Mouse (Mus musculus): ENCODE measurements around the gene Capn8. TPM values are rescaled to one million over a fixed set of nuclear protein-coding genes. Genes with fewer than 3 reads are reported as not detected.

Capn8 gene
- 10.1 and 12.8 TPM in 2 replicates for polyA plus RNA-seq (2015; fragmentation: Nextera tagmentation; extraction: Ambion mirVana)

DNA sequence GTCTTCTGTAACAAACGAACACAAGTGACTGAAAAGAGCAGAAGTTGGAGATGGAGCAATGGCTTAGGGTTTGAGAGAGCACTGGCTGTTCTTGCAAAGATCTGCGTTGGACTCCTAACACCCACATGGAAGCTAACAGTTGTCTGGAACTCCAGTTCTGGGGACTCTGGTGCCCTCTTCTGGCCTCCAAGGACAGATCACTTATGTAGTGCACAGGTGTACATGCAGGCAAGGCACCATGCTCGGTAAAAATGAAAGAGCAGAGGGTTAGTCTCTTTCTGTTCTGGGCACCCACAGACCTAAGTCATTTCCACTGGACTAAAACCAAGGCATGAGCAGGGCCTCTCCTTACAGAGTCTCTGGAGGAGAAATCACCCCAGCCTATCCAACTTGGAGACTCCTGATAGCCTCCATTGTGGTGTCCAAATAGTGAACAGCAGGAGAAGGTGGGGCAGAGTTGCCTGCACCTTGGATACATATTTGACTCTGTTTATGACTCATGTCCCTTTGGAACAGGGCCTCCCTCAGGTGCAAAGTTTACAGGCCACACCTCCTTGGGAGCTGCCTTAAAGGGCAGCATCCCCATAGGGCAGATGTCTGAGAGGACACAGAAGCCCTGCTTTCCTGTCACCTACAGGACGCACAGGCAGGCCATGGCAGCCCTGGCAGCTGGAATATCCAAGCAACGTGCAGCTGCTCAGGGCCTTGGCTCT lies at the start of gene Capn8:
Capn8 (plus strand) TSS at position 600 of the 713 bp plus-strand sequence.
- H3K4me3 ChIP-seq (ENCODE audit: low read depth, low read length): no peak within 1 kb of the TSS
- no peak within 1 kb of the TSS for H3K9ac ChIP-seq (ENCODE audit: low read length)
- TF ChIP-seq EP300 (optimal IDR thresholded peaks at IDR 0.05): no peak
- TF ChIP-seq CTCF (IDR thresholded peaks at IDR 0.05; ENCODE audit: low read depth): peak; percentile 68
- no peaks in the 10 kb centered on the region for H3K36me3 ChIP-seq (ENCODE audit: control insufficient read depth, insufficient read depth, low read length)
- DNase-seq (ENCODE audit: low spot score): peak; percentile 79
- H3K4me2 ChIP-seq (replicated peaks; ENCODE audit: low read depth): peak within 1 kb of the TSS; percentile 12
- peak; percentile 93 for ATAC-seq (ENCODE audit: low FRiP score, low TSS enrichment)
- H3K9me3 ChIP-seq (ENCODE audit: control insufficient read depth, low read length): no peaks in the 10 kb centered on the region
- no peaks in the 10 kb centered on the region for H3K27me3 ChIP-seq (ENCODE audit: control insufficient read depth, insufficient read depth, low read length)
- H3K4me1 ChIP-seq (replicated peaks; ENCODE audit: control insufficient read depth, insufficient read depth): no peaks in the 10 kb centered on the region; the same call in 1 of the 2 replicates
- 53% methylated on average over 5 of the region's 5 CpGs for WGBS
- H3K27ac ChIP-seq (replicated peaks): peak within 1 kb of the TSS; percentile 88

DNA sequence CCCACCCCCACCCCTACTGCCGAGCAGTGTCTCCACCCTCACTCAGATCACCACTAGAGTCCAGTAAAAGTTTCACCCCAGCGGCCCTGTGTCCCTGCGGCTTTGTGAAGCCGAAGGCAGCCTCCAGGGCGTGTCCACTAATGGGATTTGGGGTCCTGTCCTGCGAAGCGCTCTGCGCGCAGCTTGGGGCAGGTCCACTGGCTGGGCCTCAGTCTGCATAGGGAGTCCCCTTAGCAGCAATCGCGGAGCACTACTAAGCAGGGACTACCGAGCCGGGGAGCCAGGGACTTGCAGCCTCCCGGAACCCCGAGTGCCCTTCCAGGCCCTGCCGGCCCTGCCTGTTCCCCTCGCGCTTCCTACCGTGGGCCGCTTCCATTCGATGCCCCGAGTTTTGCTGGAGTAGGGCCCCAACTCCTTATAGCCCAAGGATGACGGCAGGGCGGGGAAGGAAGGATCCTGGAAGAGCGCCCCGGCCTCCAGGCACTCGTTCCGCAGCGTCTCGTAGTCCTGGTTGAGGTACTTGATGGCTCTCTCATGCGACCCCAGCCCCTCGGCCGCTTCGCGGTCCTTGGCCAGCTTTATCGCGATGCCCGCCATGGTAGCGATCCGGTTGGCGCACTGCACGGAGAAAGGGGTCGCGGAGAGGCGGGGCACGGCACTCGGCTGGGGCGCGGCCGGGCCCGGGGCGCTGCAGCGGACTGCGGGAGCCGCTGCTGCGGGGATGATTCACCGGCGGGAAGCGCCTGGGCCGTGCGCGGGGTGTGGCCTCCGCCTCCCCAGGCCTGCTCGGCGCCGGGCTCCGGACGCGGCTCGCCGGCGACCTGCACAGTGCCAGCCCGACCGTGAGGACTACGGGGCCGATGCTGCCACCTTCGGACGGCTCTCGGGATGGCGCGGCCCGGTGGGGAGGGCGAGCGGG lies 47.8 kb upstream of the Capn8 start, which contains the start of gene Capn2:
Capn2 (minus strand) TSS at position 851 of the 919 bp plus-strand sequence.
- H3K4me2 ChIP-seq (replicated peaks; ENCODE audit: low read depth): peak within 1 kb of the TSS; percentile 90

DNA sequence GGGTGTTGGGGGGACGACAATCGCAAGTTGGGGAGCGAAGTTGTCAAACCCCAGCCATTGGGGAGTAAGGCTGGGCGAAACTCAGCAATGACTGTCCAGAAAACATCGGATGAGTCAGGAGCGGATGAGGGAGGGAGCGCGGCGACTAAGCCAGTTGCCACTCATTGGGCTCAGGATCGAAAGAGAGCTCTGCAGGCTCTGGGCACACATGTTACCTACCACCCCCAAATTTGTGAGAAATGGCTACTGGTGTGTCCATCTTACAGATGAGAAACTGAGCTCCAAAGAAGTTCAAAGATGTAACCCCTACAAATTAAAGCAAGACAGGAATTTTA lies 47.2 kb upstream of the Capn8 start:
- Histone ChIP-seq H3K4me1 (replicated peaks; ENCODE audit: control insufficient read depth, insufficient read depth) (peaks cover 19% of the 10 kb centered on the region; the same call in 1 of the 2 replicates), H3K4me3 (ENCODE audit: low read depth, low read length) (peak overlapping the region; percentile 81), H3K36me3 (ENCODE audit: control insufficient read depth, insufficient read depth, low read length) (0 out of 2 replicates have a peak, but pooled peaks cover 2% of the 10 kb centered on the region), H3K9me3 (ENCODE audit: control insufficient read depth, low read length) (no peaks in the 10 kb centered on the region), H3K9ac (ENCODE audit: low read length) (peak overlapping the region; percentile 97), H3K27ac (replicated peaks) (peak overlapping the region; percentile 96), H3K27me3 (ENCODE audit: control insufficient read depth, insufficient read depth, low read length) (no peaks in the 10 kb centered on the region), H3K4me2 (replicated peaks; ENCODE audit: low read depth) (peak overlapping the region; percentile 90)
- TF ChIP-seq EP300 (optimal IDR thresholded peaks at IDR 0.05) (no peak), CTCF (IDR thresholded peaks at IDR 0.05; ENCODE audit: low read depth) (no peak)
- no peak for DNase-seq (ENCODE audit: low spot score)
- ATAC-seq (ENCODE audit: low FRiP score, low TSS enrichment): peak; percentile 51
- WGBS: 2% methylated on average over 10 of the region's 10 CpGs

More for the DNA sequence above, 47.8 kb upstream of the Capn8 start, which contains the start of gene Capn2:
- Histone ChIP-seq H3K27me3 (ENCODE audit: control insufficient read depth, insufficient read depth, low read length) (no peaks in the 10 kb centered on the region), H3K9ac (ENCODE audit: low read length) (peak within 1 kb of the TSS; percentile 97), H3K36me3 (ENCODE audit: control insufficient read depth, insufficient read depth, low read length) (0 out of 2 replicates have a peak, but pooled peaks cover 2% of the 10 kb centered on the region), H3K4me1 (replicated peaks; ENCODE audit: control insufficient read depth, insufficient read depth) (peaks cover 19% of the 10 kb centered on the region; the same call in 1 of the 2 replicates), H3K27ac (replicated peaks) (peak within 1 kb of the TSS; percentile 96), H3K4me3 (ENCODE audit: low read depth, low read length) (peak within 1 kb of the TSS; percentile 81), H3K9me3 (ENCODE audit: control insufficient read depth, low read length) (no peaks in the 10 kb centered on the region)
- WGBS: under 1% methylated on average over 73 of the region's 84 CpGs
- peak; percentile 78 for TF ChIP-seq CTCF (IDR thresholded peaks at IDR 0.05; ENCODE audit: low read depth)
- TF ChIP-seq EP300 (optimal IDR thresholded peaks at IDR 0.05): no peak
- ATAC-seq (ENCODE audit: low FRiP score, low TSS enrichment): peak; percentile 91
- peak; percentile 86 for DNase-seq (ENCODE audit: low spot score)

DNA sequence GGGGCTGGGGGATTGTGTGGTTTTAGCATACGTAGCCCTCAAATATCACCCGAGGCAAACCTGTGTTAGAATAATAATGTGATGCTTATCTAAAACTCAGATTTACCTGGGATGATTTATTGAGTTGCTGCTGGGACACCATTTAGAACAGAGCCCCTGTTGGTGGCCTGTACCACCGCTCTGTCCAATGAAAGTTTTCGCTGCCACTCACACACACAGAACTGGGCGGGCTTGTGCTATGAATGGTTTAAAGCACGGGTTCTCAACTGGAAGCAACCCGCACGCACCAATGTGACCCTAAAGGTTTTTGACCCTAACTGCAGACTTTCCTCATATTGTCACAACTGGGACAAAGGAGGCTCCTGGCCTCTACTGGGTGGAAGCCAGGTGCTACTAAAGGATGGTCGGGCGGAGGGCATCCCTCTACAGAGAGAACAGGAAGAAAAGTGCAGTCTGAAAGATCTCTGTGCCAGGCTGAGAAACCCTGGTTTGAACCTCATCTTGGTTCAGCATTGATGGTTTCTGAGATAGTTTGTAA lies 46.6 kb upstream of the Capn8 start:
- H3K4me3 ChIP-seq (ENCODE audit: low read depth, low read length): no peak overlapping the region
- peaks cover 19% of the 10 kb centered on the region; the same call in 1 of the 2 replicates for H3K4me1 ChIP-seq (replicated peaks; ENCODE audit: control insufficient read depth, insufficient read depth)
- H3K9ac ChIP-seq (ENCODE audit: low read length): peak overlapping the region; percentile 97; the same call in 1 of the 2 replicates
- H3K27ac ChIP-seq (replicated peaks): peak overlapping the region; percentile 65
- 75% methylated on average over 10 of the region's 10 CpGs for WGBS
- H3K9me3 ChIP-seq (ENCODE audit: control insufficient read depth, low read length): no peaks in the 10 kb centered on the region
- ATAC-seq (ENCODE audit: low FRiP score, low TSS enrichment) (no peak), DNase-seq (ENCODE audit: low spot score) (no peak)
- H3K4me2 ChIP-seq (replicated peaks; ENCODE audit: low read depth): 0 out of 2 replicates have a peak overlapping the region, but pooled peaks have one; percentile 90
- H3K36me3 ChIP-seq (ENCODE audit: control insufficient read depth, insufficient read depth, low read length): 0 out of 2 replicates have a peak, but pooled peaks cover 2% of the 10 kb centered on the region
- no peak for TF ChIP-seq CTCF (IDR thresholded peaks at IDR 0.05; ENCODE audit: low read depth)
- TF ChIP-seq EP300 (optimal IDR thresholded peaks at IDR 0.05): no peak
- H3K27me3 ChIP-seq (ENCODE audit: control insufficient read depth, insufficient read depth, low read length): no peaks in the 10 kb centered on the region

DNA sequence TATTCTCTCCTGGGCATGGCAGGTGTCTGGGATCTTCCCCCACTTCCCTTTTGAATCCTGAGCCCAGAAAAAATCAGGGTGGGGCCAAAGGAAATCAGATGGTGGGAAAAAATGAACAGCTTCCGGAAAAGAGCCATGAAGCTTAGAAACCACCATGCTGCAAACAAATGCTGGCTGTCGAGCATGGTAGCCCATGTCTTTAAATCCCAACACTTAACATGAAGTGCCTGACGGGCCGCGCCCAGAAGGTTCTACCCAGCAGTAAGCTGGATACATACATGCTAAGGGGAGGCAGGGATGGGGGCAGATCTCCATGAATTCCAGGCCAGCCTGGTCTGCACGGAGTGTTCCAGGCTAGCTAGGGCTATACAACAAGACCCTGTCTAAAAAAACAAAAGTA lies 46.0 kb upstream of the Capn8 start:
- DNase-seq (ENCODE audit: low spot score) (no peak), ATAC-seq (ENCODE audit: low FRiP score, low TSS enrichment) (no peak)
- Histone ChIP-seq H3K36me3 (ENCODE audit: control insufficient read depth, insufficient read depth, low read length) (0 out of 2 replicates have a peak, but pooled peaks cover 2% of the 10 kb centered on the region), H3K27ac (replicated peaks) (peak overlapping the region; percentile 65; the same call in 1 of the 2 replicates), H3K4me1 (replicated peaks; ENCODE audit: control insufficient read depth, insufficient read depth) (peaks cover 19% of the 10 kb centered on the region; the same call in 1 of the 2 replicates), H3K27me3 (ENCODE audit: control insufficient read depth, insufficient read depth, low read length) (no peaks in the 10 kb centered on the region), H3K9me3 (ENCODE audit: control insufficient read depth, low read length) (no peaks in the 10 kb centered on the region), H3K9ac (ENCODE audit: low read length) (no peak overlapping the region), H3K4me3 (ENCODE audit: low read depth, low read length) (no peak overlapping the region), H3K4me2 (replicated peaks; ENCODE audit: low read depth) (no peak overlapping the region)
- TF ChIP-seq CTCF (IDR thresholded peaks at IDR 0.05; ENCODE audit: low read depth) (no peak), EP300 (optimal IDR thresholded peaks at IDR 0.05) (no peak)
- 77% methylated on average over 6 of the region's 6 CpGs for WGBS

Measured in stomach, postnatal 0 days (tissue).